Mouse (Mus musculus) thymus, postnatal 14 days (tissue): Measurements from ENCODE around the gene Fam204a.

ENCODE experiments used
- DNase-seq: peaks from one replicate; pipeline ENCODE4 v3.0.0; 2021

Fam204a gene

GRCm38 (mm10) chr19:60225899-60226844 lies at the start of gene Fam204a:
Fam204a (minus strand) TSS chr19:60226701.
- DNase-seq = peak; percentile 96

GRCm38 (mm10) chr19:60265789-60266188 lies 39.3 kb upstream of the Fam204a start:
- no peak for DNase-seq

- no peak for DNase-seq
Measured at GRCm38 (mm10) chr19:60260689-60261088, 34.2 kb upstream of the Fam204a start.

- peak; percentile 21 for DNase-seq
Measured at GRCm38 (mm10) chr19:60252021-60252420, 25.5 kb upstream of the Fam204a start.

- no peak for DNase-seq
Measured at GRCm38 (mm10) chr19:60251197-60251596, 24.7 kb upstream of the Fam204a start.

GRCm38 (mm10) chr19:60245250-60245649 lies 18.7 kb upstream of the Fam204a start:
- DNase-seq = no peak

- no peak for DNase-seq
Measured at GRCm38 (mm10) chr19:60242620-60243019, 16.1 kb upstream of the Fam204a start.

- no peak for DNase-seq
Measured at GRCm38 (mm10) chr19:60241916-60242602, 15.6 kb upstream of the Fam204a start.

- no peak for DNase-seq
Measured at GRCm38 (mm10) chr19:60231542-60231941, 5.0 kb upstream of the Fam204a start.

- peak; percentile 11 for DNase-seq
Measured at GRCm38 (mm10) chr19:60226845-60227235, 339 bp upstream of the Fam204a start.

GRCm38 (mm10) chr19:60219395-60219794 lies 7.1 kb downstream of the Fam204a start:
- no peak for DNase-seq

- no peak for DNase-seq
Measured at GRCm38 (mm10) chr19:60217985-60218384, 8.5 kb downstream of the Fam204a start.

GRCm38 (mm10) chr19:60208173-60208572 lies 18.3 kb downstream of the Fam204a start:
- DNase-seq = no peak

- DNase-seq = no peak
Measured at GRCm38 (mm10) chr19:60204176-60204575, 22.3 kb downstream of the Fam204a start.

- DNase-seq = no peak
Measured at GRCm38 (mm10) chr19:60200294-60200693, 26.2 kb downstream of the Fam204a start.

GRCm38 (mm10) chr19:60199152-60199551 lies 27.3 kb downstream of the Fam204a start:
- DNase-seq = no peak

- no peak for DNase-seq
Measured at GRCm38 (mm10) chr19:60192790-60193189, 33.7 kb downstream of the Fam204a start.

- no peak for DNase-seq
Measured at GRCm38 (mm10) chr19:60189206-60189605, 37.3 kb downstream of the Fam204a start.

GRCm38 (mm10) chr19:60182901-60183300 lies 43.6 kb downstream of the Fam204a start:
- peak; percentile 64 for DNase-seq

- no peak for DNase-seq
Measured at GRCm38 (mm10) chr19:60182171-60182570, 44.3 kb downstream of the Fam204a start.

- DNase-seq = no peak
Measured at GRCm38 (mm10) chr19:60178771-60179563, 47.5 kb downstream of the Fam204a start.

GRCm38 (mm10) chr19:60165417-60165816 lies 61.1 kb downstream of the Fam204a start:
- no peak for DNase-seq
